Mouse (Mus musculus) MEL (cell line): ENCODE data around the gene Clec16a. TPM values are rescaled to one million over a fixed set of nuclear protein-coding genes. Genes with fewer than 3 reads are reported as not detected.
A peak's percentile ranks its signal among the peaks of the same experiment; 100 is the strongest.

Source experiments
- DNase-seq: peaks from one replicate; pipeline ENCODE4 v3.0.0; 2011; ENCODE audit warnings: low read depth, low spot score
- H3K27ac ChIP-seq: 2 replicates; pipeline ENCODE4 v1.5.1; 2012; ENCODE audit warnings: low read depth, mild to moderate bottlenecking, control low read depth, low read length, moderate library complexity; ENCODE audit not compliant: control insufficient read depth
- H3K27me3 ChIP-seq, 2 experiments: fragments of 150-350 bp in 1 of 2; sonication (generic) in 1 of 2; 2 replicates each; pipeline ENCODE4 v1.6.1; 2012; ENCODE audit warnings: low read length in 2 of 2, mild to moderate bottlenecking in 2 of 2, improper control_type of control experiment in 1 of 2, moderate library complexity in 1 of 2; ENCODE audit not compliant: insufficient read depth in 2 of 2, control insufficient read depth in 1 of 2
- H3K36me3 ChIP-seq, 2 experiments: 2 replicates each; pipeline ENCODE4 v1.6.1; 2012 to 2014; ENCODE audit warnings: low read length in 2 of 2, improper control_type of control experiment in 1 of 2, inconsistent platforms in 1 of 2, mild to moderate bottlenecking in 1 of 2; ENCODE audit not compliant: insufficient read depth in 2 of 2, control insufficient read depth in 1 of 2
- H3K4me1 ChIP-seq, 2 experiments: fragments of 150-350 bp in 1 of 2; sonication (generic) in 1 of 2; 2 replicates each; pipeline ENCODE4 v1.6.1; 2012; ENCODE audit warnings: low read length in 2 of 2, improper control_type of control experiment in 1 of 2, mild to moderate bottlenecking in 1 of 2; ENCODE audit not compliant: insufficient read depth in 2 of 2, control insufficient read depth in 1 of 2
- H3K4me3 ChIP-seq, 2 experiments: fragments of 150-350 bp in 1 of 2; sonication (generic) in 1 of 2; 2 replicates each; pipeline ENCODE4 v1.5.1; 2012; ENCODE audit warnings: low read depth in 2 of 2, low read length in 2 of 2, mild to moderate bottlenecking in 2 of 2, moderate library complexity in 2 of 2, control low read depth in 1 of 2, improper control_type of control experiment in 1 of 2; ENCODE audit not compliant: control insufficient read depth in 1 of 2, insufficient read depth in 1 of 2
- H3K79me2 ChIP-seq: 2 replicates; pipeline ENCODE4 v1.6.1; 2012; ENCODE audit warnings: mild to moderate bottlenecking, low read length, moderate library complexity; ENCODE audit not compliant: control insufficient read depth, poor library complexity, insufficient read depth
- H3K9ac ChIP-seq: 2 replicates; pipeline ENCODE4 v1.6.1; 2012; ENCODE audit warnings: low read depth, mild to moderate bottlenecking, control low read depth, low read length, moderate library complexity; ENCODE audit not compliant: control insufficient read depth, poor library complexity, severe bottlenecking
- H3K9me3 ChIP-seq: fragments of 150-350 bp; sonication (generic); replicated peaks from 2 replicates; pipeline ENCODE4 v1.6.1; 2012; ENCODE audit warnings: mild to moderate bottlenecking, low read length, improper control_type of control experiment, moderate library complexity; ENCODE audit not compliant: insufficient read depth
- BHLHE40 ChIP-seq: IDR thresholded peaks from 2 replicates; pipeline ENCODE4 v1.6.1; 2012; ENCODE audit warnings: low read depth, mild to moderate bottlenecking, inconsistent platforms, low read length, improper control_type of control experiment, borderline replicate concordance
- CHD1 ChIP-seq: IDR thresholded peaks from 2 replicates; pipeline ENCODE4 v1.6.1; 2012; ENCODE audit warnings: low read depth, mild to moderate bottlenecking, inconsistent platforms, low read length, improper control_type of control experiment
- CTCF ChIP-seq, 3 experiments: IDR thresholded peaks in 2 of 3; conservative IDR thresholded peaks in 1 of 3; 2 replicates each; pipeline ENCODE4 v1.5.1; 2011 to 2012; ENCODE audit warnings: low read length in 3 of 3, low read depth in 2 of 3, mild to moderate bottlenecking in 2 of 3, improper control_type of control experiment in 1 of 3, inconsistent platforms in 1 of 3, mixed read lengths in 1 of 3, moderate library complexity in 1 of 3; ENCODE audit not compliant: control insufficient read depth in 1 of 3, insufficient read depth in 1 of 3, poor library complexity in 1 of 3, severe bottlenecking in 1 of 3
- ELF1 ChIP-seq: IDR thresholded peaks from 2 replicates; pipeline ENCODE4 v1.6.1; 2014; ENCODE audit warnings: low read depth, mild to moderate bottlenecking, inconsistent platforms, low read length, improper control_type of control experiment, moderate library complexity
- GABPA ChIP-seq: IDR thresholded peaks from 2 replicates; pipeline ENCODE4 v1.6.1; 2012; ENCODE audit warnings: low read depth, mild to moderate bottlenecking, inconsistent platforms, low read length, improper control_type of control experiment, moderate library complexity
- GATA1 ChIP-seq: IDR thresholded peaks from 2 replicates; pipeline ENCODE4 v1.6.1; 2011; ENCODE audit warnings: low read depth, low read length, improper control_type of control experiment
- HCFC1 ChIP-seq: IDR thresholded peaks from 2 replicates; pipeline ENCODE4 v1.6.1; 2012; ENCODE audit warnings: low read depth, mild to moderate bottlenecking, inconsistent platforms, low read length, improper control_type of control experiment, moderate library complexity
- MAFK ChIP-seq: IDR thresholded peaks from 2 replicates; pipeline ENCODE4 v1.6.1; 2011; ENCODE audit warnings: low read depth, mild to moderate bottlenecking, low read length, improper control_type of control experiment, borderline replicate concordance
- MAX ChIP-seq: IDR thresholded peaks from 2 replicates; pipeline ENCODE4 v1.6.1; 2011; ENCODE audit warnings: low read length, improper control_type of control experiment
- MEF2A ChIP-seq: IDR thresholded peaks from 2 replicates; pipeline ENCODE4 v1.6.1; 2014; ENCODE audit warnings: low read depth, mild to moderate bottlenecking, inconsistent platforms, low read length, improper control_type of control experiment; ENCODE audit not compliant: poor library complexity, insufficient replicate concordance, severe bottlenecking; ENCODE audit errors: extremely low read depth
- NELFE ChIP-seq: IDR thresholded peaks from 2 replicates; pipeline ENCODE4 v1.6.1; 2011; ENCODE audit warnings: low read depth, low read length, improper control_type of control experiment
- NRF1 ChIP-seq: IDR thresholded peaks from 2 replicates; pipeline ENCODE4 v1.6.1; 2014; ENCODE audit warnings: low read depth, mild to moderate bottlenecking, inconsistent platforms, low read length, improper control_type of control experiment, moderate library complexity; ENCODE audit not compliant: poor library complexity, insufficient read depth, severe bottlenecking
- POLR2A ChIP-seq, 2 experiments: IDR thresholded peaks; 2 replicates each; pipeline ENCODE4 v1.6.1; 2011 to 2012; ENCODE audit warnings: low read length in 2 of 2, mild to moderate bottlenecking in 2 of 2, control low read depth in 1 of 2, improper control_type of control experiment in 1 of 2, low read depth in 1 of 2, moderate library complexity in 1 of 2; ENCODE audit not compliant: control insufficient read depth in 1 of 2, insufficient read depth in 1 of 2, poor library complexity in 1 of 2
- POLR2AphosphoS5 ChIP-seq: IDR thresholded peaks from 2 replicates; pipeline ENCODE4 v1.6.1; 2012; ENCODE audit warnings: low read depth, borderline replicate concordance, mild to moderate bottlenecking, inconsistent platforms, low read length, moderate library complexity, mixed read lengths
- RAD21 ChIP-seq: IDR thresholded peaks from 2 replicates; pipeline ENCODE4 v1.6.1; 2011; ENCODE audit warnings: mild to moderate bottlenecking, low read depth, low read length, improper control_type of control experiment
- SMC3 ChIP-seq: IDR thresholded peaks from 2 replicates; pipeline ENCODE4 v1.6.1; 2011; ENCODE audit warnings: low read depth, low read length, improper control_type of control experiment
- TAL1 ChIP-seq: IDR thresholded peaks from 2 replicates; pipeline ENCODE4 v1.6.1; 2012; ENCODE audit warnings: mild to moderate bottlenecking, inconsistent platforms, low read length, moderate library complexity, mixed read lengths
- UBTF ChIP-seq: IDR thresholded peaks from 2 replicates; pipeline ENCODE4 v1.6.1; 2012; ENCODE audit warnings: low read depth, mild to moderate bottlenecking, inconsistent platforms, low read length, improper control_type of control experiment, moderate library complexity, borderline replicate concordance; ENCODE audit not compliant: insufficient read depth
- USF1 ChIP-seq: IDR thresholded peaks from 2 replicates; pipeline ENCODE4 v1.6.1; 2014; ENCODE audit warnings: low read depth, mild to moderate bottlenecking, inconsistent platforms, low read length, improper control_type of control experiment, moderate library complexity
- ZC3H11A ChIP-seq: IDR thresholded peaks from 2 replicates; pipeline ENCODE4 v1.6.1; 2012; ENCODE audit warnings: low read depth, mild to moderate bottlenecking, inconsistent platforms, low read length, improper control_type of control experiment
- ZKSCAN1 ChIP-seq: IDR thresholded peaks from 2 replicates; pipeline ENCODE4 v1.6.1; 2012; ENCODE audit warnings: low read depth, mild to moderate bottlenecking, inconsistent platforms, low read length, improper control_type of control experiment, moderate library complexity
- ZMIZ1 ChIP-seq: IDR thresholded peaks from 2 replicates; pipeline ENCODE4 v1.6.1; 2012; ENCODE audit warnings: low read depth, mild to moderate bottlenecking, inconsistent platforms, low read length, improper control_type of control experiment, moderate library complexity
- polyA plus RNA-seq, 2 experiments: library from polyadenylated mRNA; stranded (reverse) in 1 of 2; unstranded in 1 of 2; fragments of >175 nt in 1 of 2; fragments of >200 nt in 1 of 2; gene quantifications; 2 replicates each; pipeline versions ENCODE4 v1.2.1 to v1.2.4; 2012; ENCODE audit warnings: low replicate concordance in 2 of 2, low read depth in 1 of 2; ENCODE audit not compliant: insufficient read length in 2 of 2, insufficient read depth in 1 of 2, missing spikeins in 1 of 2
- total RNA-seq: library from RNA; depleted of rRNA; stranded (reverse); fragments of 300-350 nt; gene quantifications from 2 replicates; pipeline ENCODE4 v1.2.3, GENCODE M21; 2012

Gene Clec16a
- total and polyA plus RNA-seq, 3 experiments: 10.4 to 49.3 (median 22.1) TPM

DNA sequence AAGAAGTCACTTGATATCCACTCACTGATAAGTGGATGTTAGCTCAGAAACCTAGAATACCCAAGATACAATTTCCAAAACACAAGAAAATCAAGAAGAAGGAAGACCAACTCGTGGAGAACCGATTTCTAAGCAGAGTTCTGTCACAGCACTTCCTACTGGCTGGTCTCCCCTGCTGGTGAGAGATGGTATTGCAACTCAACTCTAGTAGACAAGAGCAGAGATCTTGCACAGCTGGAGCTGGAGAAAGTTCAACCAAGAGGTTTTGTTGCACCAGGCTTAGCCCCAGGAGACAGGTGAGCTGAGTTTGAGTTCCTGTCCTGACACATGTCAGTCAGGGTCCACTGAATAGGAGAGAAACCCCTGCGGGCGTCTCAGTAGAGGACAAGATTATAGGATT, 222.0 kb downstream of the Clec16a start:
- no peak for TF ChIP-seq POLR2AphosphoS5
- TF ChIP-seq USF1: no peak
- peak; percentile 56 for TF ChIP-seq RAD21
- TF ChIP-seq ELF1: peak; percentile 46; the same call in 1 of the 2 replicates
- peak; percentile 67 for TF ChIP-seq SMC3
- peak; percentile 69 to 92 (median 73) for TF ChIP-seq CTCF (IDR thresholded peaks at IDR 0.05 in 2 of 3, conservative IDR thresholded peaks at IDR 0.05 in 1 of 3; ENCODE audit: control insufficient read depth in 1 of 3, insufficient read depth in 1 of 3, low read depth in 2 of 3, low read length in 3 of 3, poor library complexity in 1 of 3, severe bottlenecking in 1 of 3)
- TF ChIP-seq ZC3H11A: peak; percentile 31; the same call in 1 of the 2 replicates
- H3K9me3 ChIP-seq: no peaks in the 10 kb centered on the region
- H3K9ac ChIP-seq: no peak overlapping the region
- DNase-seq: peak; percentile 86
- no peaks in the 10 kb centered on the region for H3K4me1 ChIP-seq
- H3K36me3 ChIP-seq: no peaks in the 10 kb centered on the region; a peak in 1 of 4 replicates
- H3K27ac ChIP-seq: no peak overlapping the region
- no peaks in the 10 kb centered on the region; a peak in 1 of 4 replicates for H3K27me3 ChIP-seq
- H3K79me2 ChIP-seq: no peaks in the 10 kb centered on the region
- no peak overlapping the region for H3K4me3 ChIP-seq

DNA sequence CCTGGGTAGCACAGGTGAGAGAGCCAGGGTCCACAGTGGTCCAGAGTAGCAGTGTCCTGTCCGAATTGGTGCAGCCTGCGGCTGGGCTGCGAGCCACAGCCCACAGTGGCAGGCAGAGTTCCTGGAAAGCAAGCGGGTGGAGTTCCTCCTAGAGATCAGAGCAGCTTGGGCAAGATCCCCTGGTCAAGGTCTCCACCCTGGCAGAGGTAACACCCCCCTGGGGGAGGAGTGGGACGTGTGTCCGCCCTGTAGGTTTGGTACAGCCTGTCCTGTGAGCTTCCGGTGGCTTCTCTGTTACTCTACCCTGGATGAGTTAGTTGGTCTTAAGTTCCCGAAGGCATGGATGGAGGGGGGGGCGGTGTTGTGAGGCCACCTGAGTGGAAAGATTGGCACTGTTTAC, 223.7 kb downstream of the Clec16a start:
- no peak for DNase-seq
- Histone ChIP-seq H3K4me3 (no peak overlapping the region), H3K9ac (no peak overlapping the region), H3K27me3 (no peaks in the 10 kb centered on the region; a peak in 1 of 4 replicates), H3K4me1 (no peaks in the 10 kb centered on the region), H3K36me3 (no peaks in the 10 kb centered on the region; a peak in 1 of 4 replicates), H3K9me3 (no peaks in the 10 kb centered on the region), H3K79me2 (no peaks in the 10 kb centered on the region), H3K27ac (no peak overlapping the region)
- no peak for TF ChIP-seq GATA1
- no peak for TF ChIP-seq MAX
- TF ChIP-seq ZC3H11A: no peak
- TF ChIP-seq UBTF: no peak
- TF ChIP-seq ZKSCAN1: no peak

DNA sequence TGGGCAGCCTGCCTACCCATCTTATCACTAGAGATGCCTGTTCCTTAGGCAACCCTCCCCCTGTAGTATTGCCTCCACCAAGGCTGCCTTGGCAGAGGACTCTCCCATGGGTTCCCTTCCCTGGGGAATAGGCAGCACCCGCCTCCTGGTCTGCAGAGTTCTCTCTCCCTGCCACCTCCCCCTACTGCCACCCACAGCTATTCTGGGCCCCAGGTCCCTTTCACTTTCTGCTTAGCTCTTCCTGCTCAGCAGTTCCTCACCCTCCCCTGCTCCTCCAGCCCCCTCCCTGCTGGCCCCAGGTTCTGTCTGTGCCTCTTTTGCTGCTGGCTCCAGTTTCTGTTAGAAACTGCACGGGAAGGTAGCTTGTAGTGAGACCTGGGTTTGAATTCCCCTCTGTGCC, 224.5 kb downstream of the Clec16a start:
- DNase-seq: no peak
- H3K4me3 ChIP-seq: no peak overlapping the region
- no peaks in the 10 kb centered on the region for H3K4me1 ChIP-seq
- H3K9ac ChIP-seq: no peak overlapping the region
- H3K9me3 ChIP-seq: no peaks in the 10 kb centered on the region
- H3K27me3 ChIP-seq: no peaks in the 10 kb centered on the region; a peak in 1 of 4 replicates
- no peaks in the 10 kb centered on the region for H3K79me2 ChIP-seq
- no peaks in the 10 kb centered on the region; a peak in 1 of 4 replicates for H3K36me3 ChIP-seq
- no peak overlapping the region for H3K27ac ChIP-seq
- no peak for TF ChIP-seq GABPA
- no peak for TF ChIP-seq CHD1
- TF ChIP-seq RAD21: no peak
- TF ChIP-seq ZKSCAN1: no peak
- TF ChIP-seq NRF1: no peak
- TF ChIP-seq ZMIZ1: no peak
- TF ChIP-seq MAFK: no peak
- TF ChIP-seq GATA1: no peak
- no peak for TF ChIP-seq POLR2A (IDR thresholded peaks at IDR 0.05; ENCODE audit: control insufficient read depth in 1 of 2, insufficient read depth in 1 of 2, low read depth in 1 of 2, low read length in 2 of 2, poor library complexity in 1 of 2)
- TF ChIP-seq MEF2A: no peak
- TF ChIP-seq TAL1: no peak
- no peak for TF ChIP-seq NELFE
- no peak for TF ChIP-seq MAX
- TF ChIP-seq HCFC1: no peak
- TF ChIP-seq BHLHE40: no peak
- no peak for TF ChIP-seq POLR2AphosphoS5
